Mouse (Mus musculus) brain, embryonic 14.5 days (tissue): Measurements from ENCODE around the gene Vps29.

Experiments used
- CTCF ChIP-seq: fragments of 200-500 bp; IDR thresholded peaks from 2 replicates; pipeline ENCODE4 v1.5.1; 2012; ENCODE audit warnings: inconsistent platforms, mild to moderate bottlenecking, moderate library complexity, borderline replicate concordance; ENCODE audit not compliant: insufficient read depth, insufficient read length; ENCODE audit errors: extremely low read depth
- POLR2A ChIP-seq: fragments of 200-500 bp; IDR thresholded peaks from 2 replicates; pipeline ENCODE4 v1.6.1; 2012; ENCODE audit warnings: mild to moderate bottlenecking, inconsistent platforms, borderline replicate concordance; ENCODE audit not compliant: poor library complexity, insufficient read depth, insufficient read length, severe bottlenecking; ENCODE audit errors: extremely low read depth

DNA sequence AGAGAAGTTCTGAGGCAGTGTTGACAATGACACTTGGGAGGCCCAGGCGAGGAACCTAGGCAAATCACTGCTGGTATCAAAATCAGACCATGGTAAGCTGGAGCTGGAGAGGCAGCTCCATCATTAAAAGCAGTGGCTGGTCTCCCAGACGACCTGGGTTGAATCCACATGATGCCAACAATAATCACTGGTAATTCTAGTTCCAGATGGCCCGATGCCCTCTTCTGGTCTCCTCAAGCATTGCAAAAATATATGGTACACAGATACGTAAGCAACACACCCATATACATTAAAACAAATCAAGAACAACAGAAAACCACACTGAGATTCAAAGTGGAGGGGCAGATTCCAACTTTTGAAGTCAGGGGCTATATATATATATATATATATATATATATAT is 8.4 kb upstream of the Vps29 start:
- TF ChIP-seq CTCF: no peak
- TF ChIP-seq POLR2A: no peak
